Mouse (Mus musculus): ENCODE measurements around the gene Hacl1.
"Not testable (repeated sequence)": the region's sequence is repeated elsewhere in the genome, so short reads cannot be mapped to it uniquely, and the experiment has no call there.

Hacl1 gene

GRCm38 (mm10) chr14:31641506-31642155 lies 545 bp upstream of the Hacl1 start:
- no peak for DNase-seq (ENCODE audit: extremely low spot score, low read depth, low spot score)

- DNase-seq (ENCODE audit: extremely low spot score, low read depth, low spot score): no peak
Observed at GRCm38 (mm10) chr14:31640346-31640889, 668 bp downstream of the Hacl1 start, which contains the start of gene Gm49387. TSS of gene Gm49387 (minus strand) at chr14:31640878.

DNA sequence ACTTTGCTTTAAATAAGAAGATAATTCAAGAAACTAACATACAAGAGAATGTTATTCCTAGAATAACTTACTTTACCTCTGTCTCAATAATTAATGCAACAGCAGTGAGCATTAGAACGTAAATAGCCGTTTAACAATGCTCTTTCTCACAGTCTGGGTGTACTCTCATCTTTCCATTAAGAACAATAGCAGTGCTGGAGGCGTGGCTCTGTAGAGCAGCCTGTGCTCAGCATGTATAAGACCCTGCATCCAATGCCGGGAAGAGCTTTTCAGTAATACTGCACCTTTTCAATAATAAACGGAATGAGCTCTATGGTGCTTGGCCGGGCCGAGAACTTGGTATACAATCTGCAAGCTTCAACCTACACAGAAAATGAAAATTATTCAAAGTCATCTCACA lies 10.4 kb downstream of the Hacl1 start:
- DNase-seq (ENCODE audit: extremely low spot score, low read depth, low spot score): no peak

GRCm38 (mm10) chr14:31622748-31623147 lies 18.3 kb downstream of the Hacl1 start:
- DNase-seq (ENCODE audit: extremely low spot score, low read depth, low spot score): no peak

DNA sequence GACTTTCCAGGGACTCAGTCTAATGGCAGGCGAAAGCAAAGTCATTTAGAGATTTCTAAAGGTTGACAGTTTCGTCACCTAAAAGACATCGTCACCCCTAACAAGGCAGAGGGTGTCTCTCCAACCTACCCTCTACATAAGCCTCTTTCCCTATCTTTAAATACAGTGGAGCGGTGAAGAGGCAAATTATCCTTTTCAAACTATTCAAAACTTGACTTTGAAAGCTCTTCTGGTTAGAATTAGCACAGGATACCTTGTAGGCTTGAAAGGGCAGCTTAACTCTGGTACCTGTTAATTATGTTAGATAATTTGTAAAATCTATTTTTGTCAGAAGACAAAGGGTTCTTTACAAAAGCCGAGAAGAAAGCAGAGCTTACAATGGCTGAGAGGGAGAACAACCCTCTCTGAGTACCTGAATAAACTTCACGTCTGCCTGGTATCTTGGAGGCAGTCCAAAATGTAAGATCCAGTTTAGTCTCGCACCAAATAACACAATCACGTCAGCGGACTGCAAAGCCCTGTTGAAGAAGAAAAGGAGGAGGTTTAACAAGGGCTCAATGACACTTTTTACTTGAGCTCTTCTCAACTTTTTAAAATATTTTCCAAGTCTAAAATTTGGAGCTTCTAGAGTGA lies 20.4 kb downstream of the Hacl1 start:
- DNase-seq (ENCODE audit: extremely low spot score, low read depth, low spot score): no peak

DNA sequence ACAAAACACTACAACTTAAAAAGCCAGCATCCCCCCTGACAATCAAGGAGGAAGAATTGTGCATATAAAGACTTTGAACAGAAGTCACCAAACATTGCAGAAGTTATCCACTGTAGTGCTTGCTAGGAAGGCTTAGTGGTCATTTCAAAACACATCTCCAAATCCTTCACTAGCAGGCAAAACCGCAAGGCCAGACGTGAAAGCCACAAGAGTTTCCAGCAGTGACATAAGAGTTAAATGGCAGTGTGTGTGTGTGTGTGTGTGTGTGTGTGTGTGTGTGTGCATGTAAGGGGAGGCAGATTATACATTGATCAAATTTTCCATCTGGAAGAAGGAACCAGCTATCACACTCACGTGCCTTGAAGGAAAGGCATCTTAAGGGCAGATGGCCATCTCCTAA lies 23.1 kb downstream of the Hacl1 start:
- no peak for DNase-seq (ENCODE audit: extremely low spot score, low read depth, low spot score)

DNA sequence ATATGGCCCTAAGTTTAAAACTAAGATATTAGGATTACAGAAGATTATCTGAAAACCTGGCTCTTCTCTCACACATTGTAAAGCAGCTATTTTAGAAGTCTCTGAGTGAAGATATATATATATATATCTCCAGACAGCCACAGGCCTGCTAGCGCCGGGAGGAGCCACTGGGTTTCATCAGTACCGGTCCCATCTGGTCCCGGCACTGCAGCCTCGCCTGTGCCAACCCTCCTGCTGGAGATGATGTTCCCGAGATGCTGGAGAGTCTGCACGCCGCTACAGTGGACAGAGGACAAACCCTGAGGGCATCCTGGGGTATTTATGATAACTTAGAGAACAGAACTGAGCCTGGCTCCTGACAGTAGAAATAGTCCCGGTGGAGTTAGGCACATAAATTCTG lies 23.9 kb downstream of the Hacl1 start:
- no peak for DNase-seq (ENCODE audit: extremely low spot score, low read depth, low spot score)

DNA sequence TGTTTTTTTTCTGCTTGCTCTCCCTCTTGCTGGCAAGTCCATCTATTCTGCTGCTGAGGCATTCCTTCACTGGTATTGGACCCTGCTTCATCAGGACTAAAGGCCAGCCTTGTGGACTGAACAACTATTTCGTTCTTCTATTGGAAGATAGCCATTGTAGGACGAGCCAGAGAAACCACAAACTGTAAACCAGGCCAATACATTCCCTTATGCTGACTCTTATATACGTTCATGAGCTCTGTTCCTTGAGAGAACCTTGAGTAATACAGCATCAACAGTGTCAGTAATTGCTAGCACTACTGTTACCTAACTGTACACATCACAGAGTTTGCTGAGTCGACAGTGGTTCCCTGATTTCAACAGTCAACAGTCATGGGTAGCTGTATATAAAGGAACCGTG lies 27.4 kb downstream of the Hacl1 start:
- no peak for DNase-seq (ENCODE audit: extremely low spot score, low read depth, low spot score)

DNA sequence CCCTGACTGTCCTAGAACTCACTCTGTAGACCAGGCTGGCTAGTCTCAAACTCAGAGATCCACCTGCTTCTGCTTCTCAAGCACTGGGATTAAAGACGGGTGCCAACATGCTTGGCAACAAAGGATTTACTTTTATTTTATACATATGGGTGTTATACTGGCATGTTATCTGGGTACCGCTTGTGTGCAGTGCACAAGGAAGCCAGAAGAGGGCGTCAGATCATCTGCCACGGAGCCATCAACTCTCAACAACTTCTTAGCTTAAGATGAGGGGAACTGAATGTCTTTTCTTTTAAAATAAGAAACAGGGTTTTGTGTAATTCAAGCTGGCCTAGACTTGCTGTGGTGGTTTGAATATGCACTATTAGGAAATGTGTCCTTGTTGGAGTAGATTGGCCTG lies 29.1 kb downstream of the Hacl1 start:
- no peak for DNase-seq (ENCODE audit: extremely low spot score, low read depth, low spot score)

DNA sequence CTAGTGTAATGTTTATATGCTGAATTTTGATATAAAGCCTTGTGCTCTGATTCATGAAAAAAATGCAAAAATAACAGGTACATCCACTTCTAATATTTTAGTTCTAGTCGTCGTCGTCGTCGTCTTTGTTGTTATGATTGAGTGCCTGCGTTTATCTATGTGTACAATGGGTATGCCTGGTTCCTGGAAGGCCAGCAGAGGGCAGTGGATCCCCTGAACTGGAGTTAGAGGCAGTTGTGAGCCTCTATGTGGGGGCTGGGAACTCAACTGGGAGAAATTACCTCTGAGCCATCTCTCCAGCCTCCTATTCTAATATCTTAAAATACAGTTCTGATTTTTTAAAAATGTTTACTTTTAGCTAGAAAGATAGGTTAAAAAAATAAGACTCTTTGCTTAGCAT lies 35.6 kb downstream of the Hacl1 start:
- DNase-seq (ENCODE audit: extremely low spot score, low read depth, low spot score): no peak

DNA sequence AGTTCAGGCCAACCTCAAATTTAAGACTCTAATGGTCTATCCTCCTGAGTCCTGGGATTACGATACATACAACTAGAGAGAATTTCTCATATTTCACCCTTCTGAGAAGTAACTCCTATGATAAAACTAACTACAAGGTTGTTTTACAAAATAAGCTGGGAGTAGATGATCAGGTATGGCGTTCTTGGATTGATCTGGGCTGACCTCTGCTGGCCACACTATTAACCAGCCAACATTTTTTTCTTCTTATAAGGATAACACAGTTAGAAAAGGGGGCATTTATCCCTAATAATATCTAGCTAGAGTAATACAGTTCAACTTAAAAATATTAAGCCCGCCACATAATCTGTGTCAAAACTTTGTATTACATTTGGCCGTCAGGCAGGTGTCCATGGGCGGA lies 36.2 kb downstream of the Hacl1 start:
- no peak for DNase-seq (ENCODE audit: extremely low spot score, low read depth, low spot score)

GRCm38 (mm10) chr14:31602616-31602979 lies 38.5 kb downstream of the Hacl1 start:
- DNase-seq (ENCODE audit: extremely low spot score, low read depth, low spot score): not testable (repeated sequence)

- DNase-seq (ENCODE audit: extremely low spot score, low read depth, low spot score): no peak
Observed at GRCm38 (mm10) chr14:31601908-31602615, 39.0 kb downstream of the Hacl1 start.

- no peak for DNase-seq (ENCODE audit: extremely low spot score, low read depth, low spot score)
Observed at GRCm38 (mm10) chr14:31597446-31597845, 43.6 kb downstream of the Hacl1 start.

DNA sequence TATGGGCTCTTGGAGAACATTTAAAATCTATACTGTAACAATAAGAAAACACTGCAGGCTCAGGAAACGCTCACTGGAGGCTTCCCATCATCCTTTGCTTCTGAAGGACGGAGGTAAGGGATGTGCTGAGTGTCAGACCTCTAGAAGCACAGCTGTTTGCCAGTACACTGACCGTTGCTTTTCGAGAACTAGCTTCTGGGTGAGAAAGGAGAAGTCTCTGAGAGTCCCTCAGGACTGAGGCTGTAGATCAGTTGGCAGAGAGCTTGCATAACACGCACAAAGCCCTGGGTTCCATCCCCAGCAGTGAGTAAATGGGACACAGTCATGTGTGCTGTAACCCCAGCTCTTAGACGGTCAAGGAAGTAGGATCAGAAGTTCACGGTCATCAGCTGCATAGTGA lies 44.7 kb downstream of the Hacl1 start:
- no peak for DNase-seq (ENCODE audit: extremely low spot score, low read depth, low spot score)

DNA sequence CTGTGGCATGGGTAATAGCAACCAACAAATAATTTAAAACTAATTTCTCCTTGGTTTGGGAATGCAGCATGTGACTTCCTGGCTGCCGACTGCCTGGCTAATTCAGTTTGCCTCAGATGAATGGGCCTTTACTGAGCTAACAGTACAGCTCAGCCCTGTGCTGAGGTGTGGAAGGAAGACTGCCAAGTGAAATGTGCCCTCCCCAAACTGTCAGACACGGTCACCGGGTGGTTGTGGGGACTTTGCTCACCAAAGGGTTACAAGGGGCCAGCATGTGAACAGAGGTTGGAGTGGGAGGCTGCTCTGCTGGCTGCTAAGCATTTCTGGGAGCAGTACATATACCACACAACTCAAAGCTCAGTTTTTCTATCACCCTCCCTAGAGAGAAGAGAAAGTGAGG lies 46.4 kb downstream of the Hacl1 start:
- DNase-seq (ENCODE audit: extremely low spot score, low read depth, low spot score): no peak

GRCm38 (mm10) chr14:31593036-31593435 lies 48.0 kb downstream of the Hacl1 start:
- DNase-seq (ENCODE audit: extremely low spot score, low read depth, low spot score): no peak

- no peak for DNase-seq (ENCODE audit: extremely low spot score, low read depth, low spot score)
Observed at GRCm38 (mm10) chr14:31591243-31591642, 49.8 kb downstream of the Hacl1 start, which contains the start of gene Colq. TSS of gene Colq (minus strand) at chr14:31591343.

DNA sequence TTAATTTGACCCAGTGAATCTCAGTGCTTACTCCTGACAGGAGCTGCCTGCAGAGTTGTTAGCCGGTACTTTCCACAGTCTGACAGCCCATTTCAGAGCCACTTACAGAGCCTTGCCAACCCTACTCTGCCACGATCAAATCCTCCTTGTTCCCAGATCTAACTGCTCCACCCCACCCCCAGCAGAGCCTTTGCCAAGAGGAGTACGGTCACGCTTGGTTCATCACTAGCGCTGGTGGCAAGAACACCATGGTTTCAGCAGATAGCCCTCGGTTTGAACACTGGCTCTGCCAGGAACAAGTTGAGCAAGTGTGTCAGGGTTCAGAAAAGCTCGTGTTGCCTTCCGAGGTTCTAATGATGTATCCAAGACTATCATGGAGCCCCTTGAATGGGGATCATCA lies 54.6 kb downstream of the Hacl1 start:
- DNase-seq (ENCODE audit: extremely low spot score, low read depth, low spot score): no peak

DNA sequence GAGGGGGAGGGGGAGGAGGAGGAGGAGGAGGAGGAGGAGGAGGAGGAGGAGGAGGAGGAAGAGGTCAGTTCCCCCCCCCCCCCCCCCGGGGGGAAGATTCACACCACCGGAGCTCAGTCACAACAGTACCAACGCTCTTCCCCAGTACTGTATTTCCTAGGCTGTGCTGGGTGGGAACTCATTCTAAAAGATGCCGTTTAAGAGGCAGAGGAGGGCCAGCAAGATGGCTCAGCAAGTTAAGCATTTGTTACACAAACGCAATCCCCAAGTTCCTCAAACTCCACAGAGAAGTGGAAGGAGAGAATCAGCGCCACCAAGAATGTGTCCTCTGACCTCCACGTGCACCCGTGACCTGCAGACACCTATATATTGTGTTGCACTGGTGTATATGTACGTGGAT lies 58.0 kb downstream of the Hacl1 start:
- no peak for DNase-seq (ENCODE audit: extremely low spot score, low read depth, low spot score)

- DNase-seq (ENCODE audit: extremely low spot score, low read depth, low spot score): no peak
Observed at GRCm38 (mm10) chr14:31577966-31578735, 62.9 kb downstream of the Hacl1 start.

Data from hindlimb bud, embryonic 11.5 days (tissue).